In the genomic region with DNA sequence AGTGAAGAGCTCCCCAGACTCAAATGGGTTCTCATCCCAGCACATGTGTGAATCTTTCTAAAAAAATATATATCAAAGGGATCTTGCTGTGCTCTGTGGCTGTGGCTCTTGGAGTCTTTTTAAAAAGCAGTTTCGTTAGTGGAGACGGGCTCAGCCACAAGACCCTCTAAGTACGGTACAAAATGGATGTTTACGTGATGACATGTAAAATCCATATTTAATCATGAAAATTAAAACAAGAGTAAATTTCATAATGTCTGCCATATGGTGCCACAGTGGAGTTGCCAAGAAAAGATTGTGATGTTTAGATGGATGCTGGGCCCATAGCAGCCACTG, we compare ENCODE assay signal across 23 mouse cellular contexts.
DNase-seq lines count a peak whose midpoint lies in the region; ATAC-seq and TF ChIP-seq lines count a peak whose summit lies in the region.
"Had no signal": no experiment of that assay in that cellular context is flagged by ENCODE, and none has a peak within 500 bp of the region (broad histone marks: within the 10 kb centered on the region; RNA-seq: fewer than 3 reads in every experiment).

No protein-coding gene starts in this region.

- no peak for DNase-seq in embryonic facial prominence, embryonic 10.5 days (ENCODE audit: low spot score)
- no peak for DNase-seq in heart, postnatal 0 days (ENCODE audit: low spot score)
- DNase-seq in heart, adult 8-10 months (ENCODE audit: low spot score): no peak
- peak; percentile 54 for DNase-seq in NIH3T3 (ENCODE audit: low read depth)
- no peak for DNase-seq in cerebellum, postnatal 14 days
- DNase-seq: adrenal gland, adult 8-10 months; cerebellum, adult 8-10 months; embryo, embryonic 11 days; kidney, adult 2 months; kidney, postnatal 36 days; layer of hippocampus, postnatal 36 days; lung, postnatal 14 days; thymus, postnatal 14 days had no signal

- no peak for TF ChIP-seq EP300 in heart, postnatal 0 days (IDR thresholded peaks at IDR 0.05; ENCODE audit: low read depth)

- WGBS in embryonic facial prominence, embryonic 13.5 days: 61% methylated on average over 4 of the region's 4 CpGs
- 94% methylated on average over 4 of the region's 4 CpGs for WGBS in embryonic facial prominence, embryonic 10.5 days
- WGBS in heart, postnatal 0 days: 82% methylated on average over 4 of the region's 4 CpGs
- WGBS in stomach, embryonic 15.5 days: 73% methylated on average over 4 of the region's 4 CpGs

- H3K27me3 ChIP-seq in embryonic facial prominence, embryonic 13.5 days: peaks cover 9% of the 10 kb centered on the region; the same call in 1 of the 2 replicates
- no peaks in the 10 kb centered on the region for H3K27me3 ChIP-seq in embryonic facial prominence, embryonic 10.5 days (replicated peaks; ENCODE audit: low read depth, poor library complexity, severe bottlenecking)
- no peaks in the 10 kb centered on the region for H3K27me3 ChIP-seq in heart, postnatal 0 days (ENCODE audit: control insufficient read depth, insufficient read depth, low read length)
- H3K27me3 ChIP-seq in stomach, embryonic 15.5 days (replicated peaks): no peaks in the 10 kb centered on the region
- H3K27me3 ChIP-seq: heart, embryonic 13.5 days; hindbrain, embryonic 15.5 days; liver, embryonic 15.5 days had no signal

- no peaks in the 10 kb centered on the region for H3K9me3 ChIP-seq in embryonic facial prominence, embryonic 13.5 days
- H3K9me3 ChIP-seq in embryonic facial prominence, embryonic 10.5 days: no peaks in the 10 kb centered on the region
- no peaks in the 10 kb centered on the region for H3K9me3 ChIP-seq in heart, postnatal 0 days (replicated peaks; ENCODE audit: control insufficient read depth, low read length)
- no peaks in the 10 kb centered on the region for H3K9me3 ChIP-seq in stomach, embryonic 15.5 days
- H3K9me3 ChIP-seq: heart, embryonic 13.5 days; hindbrain, embryonic 10.5 days; hindbrain, embryonic 15.5 days; liver, embryonic 15.5 days had no signal

- H3K9ac ChIP-seq in embryonic facial prominence, embryonic 13.5 days: no peak overlapping the region
- no peak overlapping the region for H3K9ac ChIP-seq in heart, postnatal 0 days (replicated peaks; ENCODE audit: low read depth, low read length)
- no peak overlapping the region for H3K9ac ChIP-seq in stomach, embryonic 15.5 days
- H3K9ac ChIP-seq: heart, embryonic 13.5 days; hindbrain, embryonic 15.5 days; liver, embryonic 15.5 days; lung, embryonic 14.5 days had no signal

- no peaks in the 10 kb centered on the region for H3K36me3 ChIP-seq in embryonic facial prominence, embryonic 13.5 days
- no peaks in the 10 kb centered on the region for H3K36me3 ChIP-seq in embryonic facial prominence, embryonic 10.5 days (replicated peaks)
- no peaks in the 10 kb centered on the region for H3K36me3 ChIP-seq in heart, postnatal 0 days (replicated peaks; ENCODE audit: control insufficient read depth, insufficient read depth, low read length)
- no peaks in the 10 kb centered on the region for H3K36me3 ChIP-seq in stomach, embryonic 15.5 days
- H3K36me3 ChIP-seq: heart, embryonic 13.5 days; hindbrain, embryonic 10.5 days; hindbrain, embryonic 15.5 days; liver, embryonic 15.5 days had no signal

- H3K4me2 ChIP-seq in embryonic facial prominence, embryonic 13.5 days: no peak overlapping the region
- no peak overlapping the region for H3K4me2 ChIP-seq in heart, postnatal 0 days (ENCODE audit: low read depth, low read length)
- H3K4me2 ChIP-seq in stomach, embryonic 15.5 days: no peak overlapping the region
- H3K4me2 ChIP-seq: heart, embryonic 13.5 days; hindbrain, embryonic 15.5 days; liver, embryonic 15.5 days; lung, embryonic 14.5 days; midbrain, embryonic 11.5 days had no signal

- no peak for TF ChIP-seq CTCF in heart, postnatal 0 days (IDR thresholded peaks at IDR 0.05; ENCODE audit: low read depth)

- H3K27ac ChIP-seq in embryonic facial prominence, embryonic 13.5 days: peak overlapping the region; percentile 56
- H3K27ac ChIP-seq in embryonic facial prominence, embryonic 10.5 days (replicated peaks): no peak overlapping the region
- H3K27ac ChIP-seq in heart, postnatal 0 days (ENCODE audit: low read depth): 0 out of 2 replicates have a peak overlapping the region, but pooled peaks have one; percentile 7
- peak overlapping the region; percentile 17; the same call in 1 of the 2 replicates for H3K27ac ChIP-seq in stomach, embryonic 15.5 days
- H3K27ac ChIP-seq: hindbrain, embryonic 10.5 days; hindbrain, embryonic 15.5 days; liver, embryonic 15.5 days had no signal

- H3K4me3 ChIP-seq in embryonic facial prominence, embryonic 13.5 days: no peak overlapping the region
- no peak overlapping the region for H3K4me3 ChIP-seq in embryonic facial prominence, embryonic 10.5 days
- no peak overlapping the region for H3K4me3 ChIP-seq in heart, postnatal 0 days (ENCODE audit: low read depth, low read length)
- no peak overlapping the region for H3K4me3 ChIP-seq in stomach, embryonic 15.5 days (replicated peaks)
- H3K4me3 ChIP-seq: heart, embryonic 13.5 days; hindbrain, embryonic 10.5 days; hindbrain, embryonic 15.5 days; liver, embryonic 15.5 days had no signal

- ATAC-seq in embryonic facial prominence, embryonic 13.5 days (ENCODE audit: insufficient number of reproducible peaks, insufficient read depth, low FRiP score, low TSS enrichment, low read depth): no peak
- no peak for ATAC-seq in heart, postnatal 0 days (ENCODE audit: insufficient read depth, low read depth)
- no peak for ATAC-seq in stomach, embryonic 15.5 days (ENCODE audit: insufficient read depth, low FRiP score, low read depth)
- ATAC-seq: inflammation-experienced regulatory T-cells, adult 6 months; midbrain, embryonic 16.5 days had no signal

- peaks cover 13% of the 10 kb centered on the region; the same call in 1 of the 2 replicates for H3K4me1 ChIP-seq in embryonic facial prominence, embryonic 13.5 days
- no peaks in the 10 kb centered on the region for H3K4me1 ChIP-seq in embryonic facial prominence, embryonic 10.5 days
- no peaks in the 10 kb centered on the region for H3K4me1 ChIP-seq in heart, postnatal 0 days (ENCODE audit: control insufficient read depth, insufficient read depth)
- peaks cover 10% of the 10 kb centered on the region for H3K4me1 ChIP-seq in stomach, embryonic 15.5 days
- H3K4me1 ChIP-seq: heart, embryonic 13.5 days; hindbrain, embryonic 10.5 days; hindbrain, embryonic 15.5 days; liver, embryonic 15.5 days had no signal
